8 mouse cellular contexts compared by ENCODE assay signal in genomic region chr5:24481647-24482046, GRCm38 (mm10). TPM values are rescaled to one million over a fixed set of nuclear protein-coding genes. Genes with fewer than 3 reads are reported as not detected.
DNase-seq lines count a peak whose midpoint lies in the region; ATAC-seq and TF ChIP-seq lines count a peak whose summit lies in the region.

No protein-coding gene starts in this region.

- H3K79me2 ChIP-seq in C2C12 (ENCODE audit: control insufficient read depth, insufficient read depth): peaks cover 7% of the 10 kb centered on the region

- peak; percentile 26 for TF ChIP-seq CTCF in C2C12 (IDR thresholded peaks at IDR 0.05; ENCODE audit: control insufficient read depth, insufficient read depth, insufficient read length)
- peak; percentile 82 for TF ChIP-seq CTCF in lung, embryonic 14.5 days (IDR thresholded peaks at IDR 0.05; ENCODE audit: low read depth)

- H3K27me3 ChIP-seq in C2C12 (ENCODE audit: control insufficient read depth, insufficient read depth, insufficient read length): no peaks in the 10 kb centered on the region
- H3K27me3 ChIP-seq in heart, embryonic 11.5 days (ENCODE audit: control insufficient read depth, insufficient read depth, low read length): peaks cover 5% of the 10 kb centered on the region; the same call in 1 of the 2 replicates
- H3K27me3 ChIP-seq in lung, embryonic 14.5 days (ENCODE audit: insufficient read depth, low read length): no peaks in the 10 kb centered on the region

- WGBS in heart, embryonic 11.5 days (ENCODE audit: insufficient replicate concordance): 13% methylated on average over 4 of the region's 4 CpGs
- WGBS in lung, embryonic 14.5 days: 1% methylated on average over 4 of the region's 4 CpGs

- peak; percentile 32; the same call in 1 of the 2 replicates for ATAC-seq in heart, embryonic 11.5 days (replicated peaks; ENCODE audit: insufficient number of reproducible peaks, low FRiP score, low TSS enrichment)
- peak; percentile 59 for ATAC-seq in lung, embryonic 14.5 days (ENCODE audit: insufficient read depth)
- no peak for ATAC-seq in activated CD4-positive, CD25-positive, alpha-beta regulatory T cell, adult 4 months

- no peak overlapping the region for H3K4me3 ChIP-seq in C2C12 (ENCODE audit: insufficient read depth, poor library complexity, severe bottlenecking)
- no peak overlapping the region for H3K4me3 ChIP-seq in heart, embryonic 11.5 days (ENCODE audit: low read depth, low read length)
- H3K4me3 ChIP-seq in lung, embryonic 14.5 days (ENCODE audit: low read depth, low read length): no peak overlapping the region

- no peak overlapping the region for H3K4me2 ChIP-seq in heart, embryonic 11.5 days
- H3K4me2 ChIP-seq in lung, embryonic 14.5 days: no peak overlapping the region

- H3K9me3 ChIP-seq in heart, embryonic 11.5 days (replicated peaks; ENCODE audit: control insufficient read depth, low read length): no peaks in the 10 kb centered on the region
- H3K9me3 ChIP-seq in lung, embryonic 14.5 days (ENCODE audit: low read depth, low read length): no peaks in the 10 kb centered on the region

- peaks cover under 1% of the 10 kb centered on the region for H3K79me3 ChIP-seq in C2C12 (ENCODE audit: low read depth)

- H3K4me1 ChIP-seq in heart, embryonic 11.5 days (ENCODE audit: control insufficient read depth, insufficient read depth, low read length): peaks cover 15% of the 10 kb centered on the region
- H3K4me1 ChIP-seq in lung, embryonic 14.5 days (ENCODE audit: insufficient read depth): no peaks in the 10 kb centered on the region

- H3K36me3 ChIP-seq in C2C12 (ENCODE audit: control insufficient read depth, insufficient read depth): peaks cover 53% of the 10 kb centered on the region
- peaks cover 25% of the 10 kb centered on the region for H3K36me3 ChIP-seq in heart, embryonic 11.5 days (ENCODE audit: control insufficient read depth, insufficient read depth, low read length)
- peaks cover 87% of the 10 kb centered on the region for H3K36me3 ChIP-seq in lung, embryonic 14.5 days (ENCODE audit: insufficient read depth)

- no peak overlapping the region for H3K9ac ChIP-seq in heart, embryonic 11.5 days (ENCODE audit: low read depth, low read length)
- H3K9ac ChIP-seq in lung, embryonic 14.5 days: no peak overlapping the region

- DNase-seq in ZHBTc4 (ENCODE audit: low read depth, low spot score): peak; percentile 92
- peak; percentile 65 to 76 for DNase-seq in cerebellum, postnatal 4 days (ENCODE audit: low spot score in 2 of 2)
- peak; percentile 89 for DNase-seq in kidney, postnatal 10 days
- peak; percentile 88 for DNase-seq in lung, embryonic 14.5 days
- DNase-seq in retina, postnatal 1 day: peak; percentile 85

- no peak overlapping the region for H3K27ac ChIP-seq in heart, embryonic 11.5 days (ENCODE audit: low read depth, low read length)
- no peak overlapping the region for H3K27ac ChIP-seq in lung, embryonic 14.5 days (ENCODE audit: low read depth)

- no peak overlapping the region for H3ac ChIP-seq in C2C12 (ENCODE audit: control insufficient read depth, insufficient read length, low read depth)

TF ChIP-seq in C2C12, 6 proteins besides CTCF, POLR2A, EP300 and RAD21:
- no peak for TF ChIP-seq MYOD1 (IDR thresholded peaks at IDR 0.05; ENCODE audit: control insufficient read depth, insufficient read length, low read depth)
- no peak for TF ChIP-seq CEBPB (IDR thresholded peaks at IDR 0.05; ENCODE audit: low read depth)
- TF ChIP-seq FOSL1 (IDR thresholded peaks at IDR 0.05; ENCODE audit: insufficient read depth, low read length, poor library complexity, severe bottlenecking): no peak
- no peak for TF ChIP-seq MAX (IDR thresholded peaks at IDR 0.05)
- TF ChIP-seq MYOG (IDR thresholded peaks at IDR 0.05; ENCODE audit: control insufficient read depth, extremely low read depth, insufficient read length): no peak
- TF ChIP-seq USF1 (IDR thresholded peaks at IDR 0.05; ENCODE audit: low read depth): no peak

RNA-seq across cellular contexts. Expression of gene Agap3, which starts 29.7 kb away (rescaled TPM):
- 119 TPM for polyA plus RNA-seq in C2C12 (2012; fragmentation: generic; extraction: Trizol)
- 24.6 and 28.8 TPM in 2 replicates for polyA plus RNA-seq in heart, embryonic 11.5 days (2014; fragmentation: Nextera tagmentation; extraction: Ambion mirVana)
- polyA plus RNA-seq in lung, embryonic 14.5 days (2014; fragmentation: Nextera tagmentation; extraction: Ambion mirVana): 41.7 and 46.5 TPM in 2 replicates
- polyA plus RNA-seq in activated CD4-positive, CD25-positive, alpha-beta regulatory T cell, adult 4 months (2017; shearing (Covaris generic)): 1 to 10 TPM; 3.9 to 6.0 TPM

RNA-seq across cellular contexts. Expression of gene Tmub1, which starts 34.0 kb away (rescaled TPM):
- polyA plus RNA-seq in C2C12 (2012; fragmentation: generic; extraction: Trizol): 9.8 TPM
- 21.5 and 22.6 TPM in 2 replicates for polyA plus RNA-seq in heart, embryonic 11.5 days (2014; fragmentation: Nextera tagmentation; extraction: Ambion mirVana)
- 14.2 and 15.7 TPM in 2 replicates for polyA plus RNA-seq in lung, embryonic 14.5 days (2014; fragmentation: Nextera tagmentation; extraction: Ambion mirVana)
- 10 to 100 TPM; 51.1 to 65.5 TPM for polyA plus RNA-seq in activated CD4-positive, CD25-positive, alpha-beta regulatory T cell, adult 4 months (2017; shearing (Covaris generic))

RNA-seq across cellular contexts. Expression of gene Fastk, which starts 36.6 kb away (rescaled TPM):
- 90.3 TPM for polyA plus RNA-seq in C2C12 (2012; fragmentation: generic; extraction: Trizol)
- 158 and 165 TPM in 2 replicates for polyA plus RNA-seq in heart, embryonic 11.5 days (2014; fragmentation: Nextera tagmentation; extraction: Ambion mirVana)
- polyA plus RNA-seq in lung, embryonic 14.5 days (2014; fragmentation: Nextera tagmentation; extraction: Ambion mirVana): 91.5 and 93.1 TPM in 2 replicates
- polyA plus RNA-seq in activated CD4-positive, CD25-positive, alpha-beta regulatory T cell, adult 4 months (2017; shearing (Covaris generic)): 10 to 100 TPM; 34.9 to 49.5 TPM

RNA-seq across cellular contexts. Expression of gene Gbx1, which starts 45.4 kb away (rescaled TPM):
- polyA plus RNA-seq in C2C12 (2012; fragmentation: generic; extraction: Trizol): 0.42 TPM
- polyA plus RNA-seq in heart, embryonic 11.5 days (2014; fragmentation: Nextera tagmentation; extraction: Ambion mirVana): 0.04 TPM in 1 of 2 replicates, not detected in the other
- polyA plus RNA-seq in lung, embryonic 14.5 days (2014; fragmentation: Nextera tagmentation; extraction: Ambion mirVana): 0.07 TPM in 2 replicates
- under 1 TPM in 1 of 2 experiments, not detected in 1; 0.09 TPM for polyA plus RNA-seq in activated CD4-positive, CD25-positive, alpha-beta regulatory T cell, adult 4 months (2017; shearing (Covaris generic))

RNA-seq across cellular contexts. Expression of gene Slc4a2, which starts 58.0 kb away (rescaled TPM):
- 76.4 TPM for polyA plus RNA-seq in C2C12 (2012; fragmentation: generic; extraction: Trizol)
- polyA plus RNA-seq in heart, embryonic 11.5 days (2014; fragmentation: Nextera tagmentation; extraction: Ambion mirVana): 17.7 and 17.9 TPM in 2 replicates
- polyA plus RNA-seq in lung, embryonic 14.5 days (2014; fragmentation: Nextera tagmentation; extraction: Ambion mirVana): 29.9 and 35.5 TPM in 2 replicates
- 10 to 100 TPM; 12.2 to 13.3 TPM for polyA plus RNA-seq in activated CD4-positive, CD25-positive, alpha-beta regulatory T cell, adult 4 months (2017; shearing (Covaris generic))
